Mouse (Mus musculus) heart, adult 2 months (tissue): Measurements from ENCODE around the gene Irf5. TPM values are rescaled to one million over a fixed set of nuclear protein-coding genes. Genes with fewer than 3 reads are reported as not detected.

Source experiments
- DNase-seq, 2 experiments: peaks; one replicate each; pipeline ENCODE4 v3.0.0; 2021
- H3K27ac ChIP-seq: fragments of 200-600 bp; 2 replicates; pipeline ENCODE4 v1.8.1; 2022
- H3K27me3 ChIP-seq: fragments of 200-500 bp; 2 replicates; pipeline ENCODE4 v1.6.1; 2012; ENCODE audit warnings: mild to moderate bottlenecking, low read length, inconsistent platforms, mixed read lengths; ENCODE audit not compliant: control insufficient read depth, insufficient read depth
- H3K36me3 ChIP-seq: fragments of 200-500 bp; 2 replicates; pipeline ENCODE4 v1.6.1; 2012; ENCODE audit warnings: low read length, inconsistent platforms; ENCODE audit not compliant: control insufficient read depth, insufficient read depth
- H3K4me1 ChIP-seq: fragments of 200-500 bp; 2 replicates; pipeline ENCODE4 v1.6.1; 2011; ENCODE audit warnings: low read length; ENCODE audit not compliant: control insufficient read depth, insufficient read depth
- H3K4me3 ChIP-seq: fragments of 200-600 bp; 2 replicates; pipeline ENCODE4 v1.8.1; 2022
- H3K79me2 ChIP-seq: fragments of 200-500 bp; replicated peaks from 2 replicates; pipeline ENCODE4 v1.6.1; 2012; ENCODE audit warnings: mild to moderate bottlenecking, inconsistent platforms, low read length, moderate library complexity, mixed read lengths; ENCODE audit not compliant: control insufficient read depth, insufficient read depth
- H3K9ac ChIP-seq: fragments of 200-500 bp; 2 replicates; pipeline ENCODE4 v1.6.1; 2012; ENCODE audit warnings: low read depth, mild to moderate bottlenecking, control low read depth, inconsistent platforms, low read length, mixed read lengths
- CTCF ChIP-seq: fragments of 200-600 bp; IDR thresholded peaks from 2 replicates; pipeline ENCODE4 v1.8.1; 2022; ENCODE audit warnings: antibody characterized with exemption, mild to moderate bottlenecking, moderate library complexity
- EP300 ChIP-seq: fragments of 200-500 bp; IDR thresholded peaks from 2 replicates; pipeline ENCODE4 v1.6.1; 2011; ENCODE audit warnings: low read depth, low read length, control low read depth; ENCODE audit not compliant: insufficient read depth
- POLR2A ChIP-seq: fragments of 200-500 bp; IDR thresholded peaks from 2 replicates; pipeline ENCODE4 v1.6.1; 2011; ENCODE audit warnings: mild to moderate bottlenecking, low read depth, low read length, control low read depth; ENCODE audit not compliant: insufficient read depth
- WGBS: fragments of 180-500 bp; shearing (Covaris S2); methylation state at CpG from one replicate; pipeline ENCODE4 v1.1.7; 2018; 5-methylcytosine and 5-hydroxymethylcytosine counted together
- intact Hi-C: fragments of 180-260 bp; cut with DNase I; formaldehyde crosslinking; loops from one replicate; pipeline ENCODE4 v1.15.1; 2025
- polyA plus RNA-seq: library from polyadenylated mRNA; depleted of rRNA; stranded (reverse); fragments of >200 nt; gene quantifications from 2 replicates; pipeline ENCODE4 v1.2.3, GENCODE M21; 2012
- total RNA-seq, 2 experiments: library from RNA; stranded (reverse); gene quantifications; 2 replicates each; pipeline ENCODE4 v1.2.3; 2021

Gene Irf5
- total and polyA plus RNA-seq, 3 experiments = 2.7 to 7.5 (median 3.6) TPM

GRCm38 (mm10) chr6:29528165-29528505 is 1.7 kb downstream of the Irf5 start:
- Histone ChIP-seq H3K27me3 (peaks cover 6% of the 10 kb centered on the region), H3K9ac (no peak overlapping the region)
- intact Hi-C loops = no loop called here

GRCm38 (mm10) chr6:29528561-29529443 is 2.4 kb downstream of the Irf5 start:
- Histone ChIP-seq H3K79me2 (no peaks in the 10 kb centered on the region), H3K4me1 (peaks cover 3% of the 10 kb centered on the region; the same call in 1 of the 2 replicates), H3K27me3 (peaks cover 6% of the 10 kb centered on the region), H3K27ac (no peak overlapping the region), H3K9ac (no peak overlapping the region), H3K4me3 (no peak overlapping the region), H3K36me3 (no peaks in the 10 kb centered on the region)
- DNase-seq = peak; percentile 43 to 69
- 26% methylated on average over 13 of the region's 13 CpGs for WGBS
- intact Hi-C loops = no loop called here
- TF ChIP-seq CTCF (no peak), POLR2A (no peak), EP300 (no peak)

More at GRCm38 (mm10) chr6:29528165-29528505, 1.7 kb downstream of the Irf5 start:
- TF ChIP-seq POLR2A (no peak), CTCF (no peak), EP300 (no peak)
- H3K27ac ChIP-seq = no peak overlapping the region; the same call in 1 of the 2 replicates
- H3K4me3 ChIP-seq = no peak overlapping the region
- peaks cover 3% of the 10 kb centered on the region; the same call in 1 of the 2 replicates for H3K4me1 ChIP-seq
- DNase-seq = no peak
- H3K36me3 ChIP-seq = no peaks in the 10 kb centered on the region
- WGBS = 15% methylated on average over 8 of the region's 8 CpGs
- no peaks in the 10 kb centered on the region for H3K79me2 ChIP-seq

GRCm38 (mm10) chr6:29529444-29529820 is 3.0 kb downstream of the Irf5 start:
- intact Hi-C loops = no loop called here
- no peak for DNase-seq
- Histone ChIP-seq H3K36me3 (no peaks in the 10 kb centered on the region), H3K27ac (no peak overlapping the region), H3K27me3 (peaks cover 6% of the 10 kb centered on the region), H3K79me2 (no peaks in the 10 kb centered on the region), H3K9ac (no peak overlapping the region), H3K4me1 (0 out of 2 replicates have a peak, but pooled peaks cover 3% of the 10 kb centered on the region), H3K4me3 (no peak overlapping the region)
- no peak for TF ChIP-seq CTCF
- no peak for TF ChIP-seq EP300
- TF ChIP-seq POLR2A = no peak
- WGBS = 31% methylated on average over 2 of the region's 2 CpGs

- Histone ChIP-seq H3K4me3 (no peak overlapping the region), H3K36me3 (no peaks in the 10 kb centered on the region), H3K4me1 (0 out of 2 replicates have a peak, but pooled peaks cover 3% of the 10 kb centered on the region), H3K27me3 (peaks cover 6% of the 10 kb centered on the region), H3K27ac (no peak overlapping the region), H3K79me2 (no peaks in the 10 kb centered on the region), H3K9ac (no peak overlapping the region)
- TF ChIP-seq EP300 (no peak), CTCF (no peak), POLR2A (no peak)
- 55% methylated on average over 4 of the region's 4 CpGs for WGBS
- intact Hi-C loops = no loop called here
- DNase-seq = no peak
Observed at GRCm38 (mm10) chr6:29530050-29530449, 3.6 kb downstream of the Irf5 start.

GRCm38 (mm10) chr6:29535316-29535715 is 8.9 kb downstream of the Irf5 start:
- peak in 1 of 2 experiments; percentile 40 for DNase-seq
- WGBS = 59% methylated on average over 6 of the region's 6 CpGs
- no peak overlapping the region for H3K9ac ChIP-seq
- H3K79me2 ChIP-seq = no peaks in the 10 kb centered on the region
- no peak overlapping the region for H3K27ac ChIP-seq
- TF ChIP-seq POLR2A (no peak), CTCF (no peak), EP300 (no peak)
- H3K4me3 ChIP-seq = no peak overlapping the region
- H3K27me3 ChIP-seq = no peaks in the 10 kb centered on the region
- no peaks in the 10 kb centered on the region for H3K36me3 ChIP-seq
- intact Hi-C loops = no loop called here
- H3K4me1 ChIP-seq = no peaks in the 10 kb centered on the region

GRCm38 (mm10) chr6:29536651-29537193 is 10.3 kb downstream of the Irf5 start:
- Histone ChIP-seq H3K9ac (no peak overlapping the region), H3K27ac (no peak overlapping the region), H3K27me3 (no peaks in the 10 kb centered on the region), H3K4me1 (no peaks in the 10 kb centered on the region), H3K79me2 (no peaks in the 10 kb centered on the region), H3K36me3 (no peaks in the 10 kb centered on the region), H3K4me3 (no peak overlapping the region)
- DNase-seq = peak in 1 of 2 experiments; percentile 23
- intact Hi-C loops = no loop called here
- 57% methylated on average over 4 of the region's 4 CpGs for WGBS
- no peak for TF ChIP-seq EP300
- TF ChIP-seq CTCF = peak; percentile 52
